Mouse (Mus musculus): ENCODE results near the gene Vmn1r193. TPM values are rescaled to one million over a fixed set of nuclear protein-coding genes. Genes with fewer than 3 reads are reported as not detected.
"Not testable (repeated sequence)": the region's sequence is repeated elsewhere in the genome, so short reads cannot be mapped to it uniquely, and the experiment has no call there.

Gene Vmn1r193
- polyA plus RNA-seq (2012; ENCODE audit: insufficient read depth, low replicate concordance), result 0.03 TPM in 1 of 2 replicates, not detected in the other

DNA sequence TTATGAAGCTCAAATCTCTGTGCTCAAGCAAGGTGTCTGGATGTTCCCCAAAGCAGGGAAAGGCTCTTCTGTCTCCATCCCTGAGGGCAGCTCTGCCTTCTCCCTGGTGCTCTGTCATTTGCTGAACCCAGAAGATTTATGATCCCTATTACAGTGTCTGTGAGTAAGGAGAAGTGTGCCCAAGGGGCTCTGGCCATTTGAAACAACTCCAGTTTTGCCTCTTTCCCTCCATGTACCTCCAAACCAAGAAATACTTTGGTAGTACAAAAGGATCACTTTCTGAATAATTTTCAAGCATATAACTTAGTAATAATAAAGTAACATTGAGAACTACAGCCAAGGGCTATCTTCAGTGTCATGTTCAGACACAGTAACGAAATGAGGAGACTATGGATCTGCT is at the start of gene Vmn1r193:
Gene Vmn1r193 (minus strand): TSS at position 101 of the 400 bp plus-strand sequence.
- H3K36me3 ChIP-seq (replicated peaks; ENCODE audit: low read length); H3K9me3 ChIP-seq; H3K4me3 ChIP-seq (replicated peaks); H3K4me1 ChIP-seq; H3K27me3 ChIP-seq (replicated peaks): not testable (repeated sequence)

DNA sequence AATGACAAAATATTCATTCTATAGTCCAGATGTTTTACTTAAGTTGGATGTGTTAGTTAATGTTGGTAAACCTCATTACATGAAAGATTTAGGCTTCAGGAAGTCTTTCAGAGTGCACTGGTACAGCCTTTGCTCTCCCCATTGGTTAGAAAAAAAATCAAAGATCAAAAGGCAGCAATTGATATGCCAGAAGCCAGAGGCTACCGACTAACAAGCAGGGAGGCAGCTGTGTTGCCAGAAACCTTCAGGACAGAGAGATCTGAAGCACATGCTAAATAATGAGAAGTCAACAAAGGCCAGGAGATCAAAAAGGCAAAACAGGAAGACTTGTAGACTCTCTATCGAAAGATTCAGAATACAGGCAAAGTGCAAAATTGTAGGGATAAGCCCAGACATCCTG is 48.8 kb upstream of the Vmn1r193 start:
- H3K27me3 ChIP-seq (replicated peaks), result no peaks in the 10 kb centered on the region
- H3K36me3 ChIP-seq (replicated peaks; ENCODE audit: low read length), result no peaks in the 10 kb centered on the region
- H3K9me3 ChIP-seq, result no peaks in the 10 kb centered on the region; the same call in 1 of the 2 replicates
- H3K4me3 ChIP-seq (replicated peaks), result no peak overlapping the region
- H3K4me1 ChIP-seq, result no peaks in the 10 kb centered on the region; the same call in 1 of the 2 replicates
- no peak for TF ChIP-seq FLI1 (IDR thresholded peaks at IDR 0.05; ENCODE audit: low read length)
- TF ChIP-seq GATA1 (IDR thresholded peaks at IDR 0.05; ENCODE audit: borderline replicate concordance, low read length), result no peak

DNA sequence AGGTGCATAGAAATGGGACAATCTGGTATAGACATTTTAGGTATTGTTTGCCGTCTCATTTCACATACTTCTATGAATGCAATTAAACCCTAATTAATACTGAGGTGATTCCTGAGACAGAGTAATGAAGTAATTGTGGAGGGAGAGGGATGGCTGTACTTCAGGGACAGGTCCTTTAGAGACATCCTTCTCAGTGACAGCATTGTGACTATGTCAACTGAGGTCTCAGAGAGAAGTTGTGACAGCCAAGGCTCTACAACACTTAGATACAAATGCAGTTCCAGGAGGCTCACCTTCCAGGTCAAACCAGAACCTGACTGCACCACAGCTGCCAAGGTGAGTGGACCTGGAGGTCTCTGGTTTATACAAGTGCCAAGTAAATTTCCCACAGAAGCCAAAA is 47.3 kb upstream of the Vmn1r193 start, which contains the start of gene Vmn1r195:
Gene Vmn1r195 (plus strand): TSS at position 301 of the 400 bp plus-strand sequence.
- not testable (repeated sequence) for H3K4me3 ChIP-seq (replicated peaks); H3K4me1 ChIP-seq; H3K9me3 ChIP-seq; H3K27me3 ChIP-seq (replicated peaks); H3K36me3 ChIP-seq (replicated peaks; ENCODE audit: low read length)

- TF ChIP-seq GATA1 (IDR thresholded peaks at IDR 0.05; ENCODE audit: borderline replicate concordance, low read length) (no peak), FLI1 (IDR thresholded peaks at IDR 0.05; ENCODE audit: low read length) (no peak)
These were observed 21.0 kb upstream of the Vmn1r193 start, which contains the start of gene Vmn1r194 for GRCm38 (mm10) chr13:22243915-22244314. Gene Vmn1r194 (plus strand): TSS chr13:22244215.

GRCm38 (mm10) chr13:22192756-22193155 is 30.2 kb downstream of the Vmn1r193 start:
- not testable (repeated sequence) for H3K4me3 ChIP-seq (replicated peaks); H3K27me3 ChIP-seq (replicated peaks); H3K4me1 ChIP-seq; H3K9me3 ChIP-seq; H3K36me3 ChIP-seq (replicated peaks; ENCODE audit: low read length)

More at GRCm38 (mm10) chr13:22243915-22244314, 21.0 kb upstream of the Vmn1r193 start, which contains the start of gene Vmn1r194:
- Histone ChIP-seq H3K9me3 (no peaks in the 10 kb centered on the region), H3K36me3 (replicated peaks; ENCODE audit: low read length) (no peaks in the 10 kb centered on the region), H3K27me3 (replicated peaks) (no peaks in the 10 kb centered on the region), H3K4me1 (no peaks in the 10 kb centered on the region), H3K4me3 (replicated peaks) (no peak within 1 kb of the TSS)

GRCm38 (mm10) chr13:22191041-22191440 is 31.9 kb downstream of the Vmn1r193 start, which contains the start of gene Vmn1r192:
Gene Vmn1r192 (minus strand): TSS chr13:22191141.
- Histone ChIP-seq H3K27me3 (replicated peaks) (no peaks in the 10 kb centered on the region), H3K9me3 (no peaks in the 10 kb centered on the region), H3K36me3 (replicated peaks; ENCODE audit: low read length) (no peaks in the 10 kb centered on the region), H3K4me3 (replicated peaks) (no peak within 1 kb of the TSS), H3K4me1 (no peaks in the 10 kb centered on the region)
- TF ChIP-seq FLI1 (IDR thresholded peaks at IDR 0.05; ENCODE audit: low read length) (no peak), GATA1 (IDR thresholded peaks at IDR 0.05; ENCODE audit: borderline replicate concordance, low read length) (no peak)

- Histone ChIP-seq H3K9me3 (no peaks in the 10 kb centered on the region), H3K36me3 (replicated peaks; ENCODE audit: low read length) (no peaks in the 10 kb centered on the region), H3K4me3 (replicated peaks) (no peak overlapping the region), H3K4me1 (no peaks in the 10 kb centered on the region), H3K27me3 (replicated peaks) (no peaks in the 10 kb centered on the region)
- TF ChIP-seq FLI1 (IDR thresholded peaks at IDR 0.05; ENCODE audit: low read length) (no peak), GATA1 (IDR thresholded peaks at IDR 0.05; ENCODE audit: borderline replicate concordance, low read length) (no peak)
These were observed 32.6 kb downstream of the Vmn1r193 start for GRCm38 (mm10) chr13:22190385-22190784.

DNA sequence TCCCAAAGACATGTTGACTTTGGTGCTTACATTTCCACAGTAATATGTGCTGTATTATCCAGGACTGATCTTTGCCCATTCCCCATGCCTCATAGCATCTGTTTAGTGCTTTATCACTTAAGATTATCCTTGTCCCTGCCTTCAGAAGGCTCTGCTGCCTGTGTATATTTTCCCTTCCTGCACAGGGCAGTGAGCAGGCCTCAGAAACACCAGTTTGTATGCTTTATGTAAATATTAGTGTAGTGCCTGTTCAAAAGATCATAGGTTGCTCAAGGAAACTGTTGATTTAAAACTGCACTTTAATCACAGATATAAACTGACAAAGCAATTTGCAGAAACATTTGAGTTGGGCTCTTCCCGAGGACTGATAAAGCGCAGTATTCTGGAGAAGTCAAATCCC is 33.6 kb downstream of the Vmn1r193 start:
- no peaks in the 10 kb centered on the region for H3K4me1 ChIP-seq
- H3K4me3 ChIP-seq (replicated peaks), result no peak overlapping the region
- TF ChIP-seq FLI1 (IDR thresholded peaks at IDR 0.05; ENCODE audit: low read length), result no peak
- H3K27me3 ChIP-seq (replicated peaks), result no peaks in the 10 kb centered on the region
- H3K36me3 ChIP-seq (replicated peaks; ENCODE audit: low read length), result no peaks in the 10 kb centered on the region
- H3K9me3 ChIP-seq, result no peaks in the 10 kb centered on the region

DNA sequence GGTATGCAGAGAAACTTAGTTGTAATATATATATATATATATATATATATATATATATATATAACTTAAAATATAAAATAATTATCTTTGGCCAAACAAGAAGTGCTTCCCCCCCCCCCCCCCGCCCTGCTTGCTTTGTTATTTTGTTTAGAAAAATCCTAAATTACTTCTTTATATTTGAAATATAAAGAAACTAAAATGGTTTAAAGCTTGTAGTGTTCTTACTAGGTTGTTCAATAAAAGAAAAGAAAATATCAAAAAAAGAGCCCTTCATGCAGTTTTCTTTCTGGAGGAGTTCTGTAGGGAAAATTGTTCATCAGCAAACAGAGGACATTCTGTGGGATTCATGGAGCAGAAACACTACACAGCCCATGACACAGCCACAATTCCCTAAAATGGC is 39.1 kb downstream of the Vmn1r193 start, which contains the start of gene Vmn1r191:
Gene Vmn1r191 (minus strand): TSS at position 101 of the 400 bp plus-strand sequence.
- Histone ChIP-seq H3K9me3 (no peaks in the 10 kb centered on the region), H3K36me3 (replicated peaks; ENCODE audit: low read length) (no peaks in the 10 kb centered on the region), H3K4me3 (replicated peaks) (no peak within 1 kb of the TSS), H3K4me1 (no peaks in the 10 kb centered on the region), H3K27me3 (replicated peaks) (no peaks in the 10 kb centered on the region)
- TF ChIP-seq FLI1 (IDR thresholded peaks at IDR 0.05; ENCODE audit: low read length), result no peak
- TF ChIP-seq GATA1 (IDR thresholded peaks at IDR 0.05; ENCODE audit: borderline replicate concordance, low read length), result no peak

- H3K36me3 ChIP-seq (replicated peaks; ENCODE audit: low read length), result no peaks in the 10 kb centered on the region
- peaks cover 21% of the 10 kb centered on the region for H3K9me3 ChIP-seq
- no peaks in the 10 kb centered on the region for H3K27me3 ChIP-seq (replicated peaks)
- no peaks in the 10 kb centered on the region for H3K4me1 ChIP-seq
- no peak for TF ChIP-seq GATA1 (IDR thresholded peaks at IDR 0.05; ENCODE audit: borderline replicate concordance, low read length)
- TF ChIP-seq FLI1 (IDR thresholded peaks at IDR 0.05; ENCODE audit: low read length), result no peak
- H3K4me3 ChIP-seq (replicated peaks), result no peak overlapping the region
These were observed 54.5 kb downstream of the Vmn1r193 start for GRCm38 (mm10) chr13:22168416-22168815.

Other genes starting within 250 kb of the Vmn1r193 start
- not detected in 2 replicates for gene Pom121l2, start 242.0 kb downstream of the Vmn1r193 start, polyA plus RNA-seq (2012; ENCODE audit: insufficient read depth, low replicate concordance)
- gene Prss16, start 213.4 kb downstream of the Vmn1r193 start, polyA plus RNA-seq (2012; ENCODE audit: insufficient read depth, low replicate concordance), result 0.81 TPM in 1 of 2 replicates, not detected in the other
- gene Hist1h2ah, start 187.6 kb downstream of the Vmn1r193 start, polyA plus RNA-seq (2012; ENCODE audit: insufficient read depth, low replicate concordance), result 89.8 and 975 TPM in 2 replicates
- 7.0 TPM in 1 of 2 replicates, not detected in the other for gene Hist1h2bk, start 187.3 kb downstream of the Vmn1r193 start, polyA plus RNA-seq (2012; ENCODE audit: insufficient read depth, low replicate concordance)
- 304 and 570 TPM in 2 replicates for gene Hist1h4i, start 181.8 kb downstream of the Vmn1r193 start, polyA plus RNA-seq (2012; ENCODE audit: insufficient read depth, low replicate concordance)
- 24.5 and 35.7 TPM in 2 replicates for gene Hist1h2ag, start 180.2 kb downstream of the Vmn1r193 start, polyA plus RNA-seq (2012; ENCODE audit: insufficient read depth, low replicate concordance)
- gene Hist1h2bj, start 179.9 kb downstream of the Vmn1r193 start, polyA plus RNA-seq (2012; ENCODE audit: insufficient read depth, low replicate concordance), result 27.3 and 32.8 TPM in 2 replicates
- gene Vmn1r188, start 138.7 kb downstream of the Vmn1r193 start, polyA plus RNA-seq (2012; ENCODE audit: insufficient read depth, low replicate concordance), result not detected in 2 replicates
- gene Vmn1r189, start 117.3 kb downstream of the Vmn1r193 start, polyA plus RNA-seq (2012; ENCODE audit: insufficient read depth, low replicate concordance), result not detected in 2 replicates
- gene Vmn1r191, start 39.2 kb downstream of the Vmn1r193 start, polyA plus RNA-seq (2012; ENCODE audit: insufficient read depth, low replicate concordance), result not detected in 2 replicates
- not detected in 2 replicates for gene Vmn1r192, start 32.0 kb downstream of the Vmn1r193 start, polyA plus RNA-seq (2012; ENCODE audit: insufficient read depth, low replicate concordance)
- gene Vmn1r194, start 21.1 kb upstream of the Vmn1r193 start, polyA plus RNA-seq (2012; ENCODE audit: insufficient read depth, low replicate concordance), result not detected in 2 replicates
- gene Vmn1r195, start 47.4 kb upstream of the Vmn1r193 start, polyA plus RNA-seq (2012; ENCODE audit: insufficient read depth, low replicate concordance), result not detected in 2 replicates
- 0.42 TPM in 1 of 2 replicates, not detected in the other for gene Vmn1r196, start 66.8 kb upstream of the Vmn1r193 start, polyA plus RNA-seq (2012; ENCODE audit: insufficient read depth, low replicate concordance)
- gene Vmn1r197, start 101.4 kb upstream of the Vmn1r193 start, polyA plus RNA-seq (2012; ENCODE audit: insufficient read depth, low replicate concordance), result not detected in 2 replicates
- not detected in 2 replicates for gene Vmn1r198, start 127.2 kb upstream of the Vmn1r193 start, polyA plus RNA-seq (2012; ENCODE audit: insufficient read depth, low replicate concordance)
- gene Vmn1r199, start 156.7 kb upstream of the Vmn1r193 start, polyA plus RNA-seq (2012; ENCODE audit: insufficient read depth, low replicate concordance), result not detected in 2 replicates
- not detected in 2 replicates for gene Vmn1r200, start 167.2 kb upstream of the Vmn1r193 start, polyA plus RNA-seq (2012; ENCODE audit: insufficient read depth, low replicate concordance)
- gene Vmn1r201, start 248.8 kb upstream of the Vmn1r193 start, polyA plus RNA-seq (2012; ENCODE audit: insufficient read depth, low replicate concordance), result not detected in 2 replicates